ENCODE assay signal across 22 mouse cellular contexts in the genomic region with DNA sequence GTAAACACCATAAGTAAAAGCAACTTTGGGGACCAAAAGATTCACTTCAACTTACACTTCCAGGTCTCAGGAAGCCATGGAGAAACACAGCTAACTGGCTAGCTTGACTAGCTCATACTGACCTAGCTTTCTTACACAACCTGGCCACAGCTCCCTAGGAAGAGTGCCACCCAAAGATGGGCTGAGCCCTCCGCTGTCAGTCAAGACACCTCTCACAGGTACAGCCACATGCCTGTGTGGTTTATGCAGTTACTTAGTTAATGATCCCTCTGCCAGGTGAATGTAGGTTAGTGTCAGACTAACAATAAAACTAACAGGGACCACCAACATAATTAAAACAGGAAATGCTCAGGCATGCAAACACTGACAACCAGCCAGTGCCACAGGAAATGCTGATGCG.
A peak's percentile ranks its signal among the peaks of the same experiment; 100 is the strongest.
DNase-seq lines count a peak whose midpoint lies in the region; ATAC-seq lines count a peak whose summit lies in the region.
"Had no signal": no experiment of that assay in that cellular context is flagged by ENCODE, and none has a peak within 500 bp of the region (broad histone marks: within the 10 kb centered on the region; RNA-seq: fewer than 3 reads in every experiment).

No protein-coding gene starts in this region.

- peak; percentile 19 for DNase-seq in kidney, adult 8-10 months
- DNase-seq in midbrain, embryonic 14.5 days: no peak
- no peak for DNase-seq in embryonic facial prominence, embryonic 10.5 days (ENCODE audit: low spot score)
- DNase-seq in left cerebral cortex, postnatal 36 days (ENCODE audit: low spot score in 2 of 2): no peak
- DNase-seq: cerebellum, adult 18-20 months; cerebellum, postnatal 25 days; embryo, embryonic 11 days; forebrain, postnatal 0 days; left cerebral cortex, postnatal 4 days; liver; right cerebral cortex, postnatal 25 days; thymus, postnatal 36 days had no signal

- intact Hi-C loops in left cerebral cortex, postnatal 36 days (cut with DNase I): no loop called here

- H3K27ac ChIP-seq in kidney, embryonic 16.5 days (ENCODE audit: low read length): no peak overlapping the region
- 0 out of 2 replicates have a peak overlapping the region, but pooled peaks have one; percentile 15 for H3K27ac ChIP-seq in midbrain, embryonic 15.5 days
- no peak overlapping the region for H3K27ac ChIP-seq in midbrain, embryonic 14.5 days (replicated peaks; ENCODE audit: low read depth, low read length)
- H3K27ac ChIP-seq in embryonic facial prominence, embryonic 10.5 days (replicated peaks): no peak overlapping the region
- H3K27ac ChIP-seq: embryonic facial prominence, embryonic 15.5 days; heart, embryonic 10.5 days; hindbrain, embryonic 10.5 days; macrophage; midbrain, embryonic 12.5 days had no signal

- peaks cover 6% of the 10 kb centered on the region for H3K4me1 ChIP-seq in kidney, embryonic 16.5 days (ENCODE audit: insufficient read depth, low read length)
- H3K4me1 ChIP-seq in midbrain, embryonic 15.5 days: no peaks in the 10 kb centered on the region
- H3K4me1 ChIP-seq in midbrain, embryonic 14.5 days (ENCODE audit: control insufficient read depth, insufficient read depth, low read length): no peaks in the 10 kb centered on the region
- H3K4me1 ChIP-seq in embryonic facial prominence, embryonic 10.5 days: no peaks in the 10 kb centered on the region
- H3K4me1 ChIP-seq: embryonic facial prominence, embryonic 15.5 days; heart, embryonic 10.5 days; hindbrain, embryonic 10.5 days; midbrain, embryonic 12.5 days had no signal

- ATAC-seq in kidney, embryonic 16.5 days (ENCODE audit: low FRiP score, low TSS enrichment): no peak; the same call in 1 of the 2 replicates
- no peak for ATAC-seq in midbrain, embryonic 15.5 days (replicated peaks)
- ATAC-seq in midbrain, embryonic 14.5 days (ENCODE audit: low FRiP score, low TSS enrichment): no peak
- peak; percentile 42 for ATAC-seq in CD4-positive, CD25-positive, alpha-beta regulatory T cell, adult 4 months
- peak; percentile 33; the same call in 1 of the 2 replicates for ATAC-seq in megakaryocyte, adult 5-6 weeks (ENCODE audit: poor library complexity, severe bottlenecking)
- ATAC-seq: forebrain, postnatal 0 days had no signal

- H3K27me3 ChIP-seq in kidney, embryonic 16.5 days (ENCODE audit: insufficient read depth, low read length): no peaks in the 10 kb centered on the region
- no peaks in the 10 kb centered on the region for H3K27me3 ChIP-seq in midbrain, embryonic 15.5 days (replicated peaks)
- H3K27me3 ChIP-seq in midbrain, embryonic 14.5 days (ENCODE audit: control insufficient read depth, insufficient read depth, low read length): no peaks in the 10 kb centered on the region
- H3K27me3 ChIP-seq in embryonic facial prominence, embryonic 10.5 days (replicated peaks; ENCODE audit: low read depth, poor library complexity, severe bottlenecking): no peaks in the 10 kb centered on the region
- H3K27me3 ChIP-seq: embryonic facial prominence, embryonic 15.5 days; midbrain, embryonic 12.5 days; Patski had no signal

- peaks cover 4% of the 10 kb centered on the region; the same call in 1 of the 2 replicates for H3K36me3 ChIP-seq in kidney, embryonic 16.5 days (ENCODE audit: insufficient read depth, low read length)
- H3K36me3 ChIP-seq in midbrain, embryonic 15.5 days (replicated peaks): 0 out of 2 replicates have a peak, but pooled peaks cover 4% of the 10 kb centered on the region
- H3K36me3 ChIP-seq in midbrain, embryonic 14.5 days (ENCODE audit: control insufficient read depth, insufficient read depth, low read length): peaks cover 14% of the 10 kb centered on the region
- peaks cover 22% of the 10 kb centered on the region for H3K36me3 ChIP-seq in embryonic facial prominence, embryonic 10.5 days (replicated peaks)

- no peak overlapping the region for H3K4me3 ChIP-seq in kidney, embryonic 16.5 days (ENCODE audit: low read length)
- H3K4me3 ChIP-seq in midbrain, embryonic 15.5 days: no peak overlapping the region
- no peak overlapping the region for H3K4me3 ChIP-seq in midbrain, embryonic 14.5 days (replicated peaks; ENCODE audit: low read depth, low read length)
- no peak overlapping the region for H3K4me3 ChIP-seq in embryonic facial prominence, embryonic 10.5 days
- H3K4me3 ChIP-seq: embryonic facial prominence, embryonic 15.5 days; heart, embryonic 10.5 days; hindbrain, embryonic 10.5 days; midbrain, embryonic 12.5 days had no signal

- 78% methylated on average over 2 of the region's 2 CpGs for WGBS in kidney, embryonic 16.5 days
- WGBS in midbrain, embryonic 15.5 days: 86% methylated on average over 2 of the region's 2 CpGs
- WGBS in midbrain, embryonic 14.5 days: 93% methylated on average over 2 of the region's 2 CpGs
- WGBS in embryonic facial prominence, embryonic 10.5 days: 82% methylated on average over 2 of the region's 2 CpGs

- H3K4me2 ChIP-seq in kidney, embryonic 16.5 days (replicated peaks; ENCODE audit: low read depth, low read length): no peak overlapping the region
- no peak overlapping the region for H3K4me2 ChIP-seq in midbrain, embryonic 15.5 days
- H3K4me2 ChIP-seq in midbrain, embryonic 14.5 days (ENCODE audit: low read length): no peak overlapping the region
- H3K4me2 ChIP-seq: embryonic facial prominence, embryonic 15.5 days; midbrain, embryonic 12.5 days had no signal

- no peak overlapping the region for H3K9ac ChIP-seq in kidney, embryonic 16.5 days (replicated peaks; ENCODE audit: low read length)
- no peak overlapping the region for H3K9ac ChIP-seq in midbrain, embryonic 15.5 days
- H3K9ac ChIP-seq in midbrain, embryonic 14.5 days (replicated peaks; ENCODE audit: low read length): no peak overlapping the region
- H3K9ac ChIP-seq: embryonic facial prominence, embryonic 15.5 days; forebrain, postnatal 0 days; midbrain, embryonic 12.5 days had no signal

- no peaks in the 10 kb centered on the region for H3K9me3 ChIP-seq in kidney, embryonic 16.5 days (ENCODE audit: low read length)
- no peaks in the 10 kb centered on the region for H3K9me3 ChIP-seq in midbrain, embryonic 15.5 days
- H3K9me3 ChIP-seq in midbrain, embryonic 14.5 days (ENCODE audit: control insufficient read depth, low read length): no peaks in the 10 kb centered on the region
- no peaks in the 10 kb centered on the region for H3K9me3 ChIP-seq in embryonic facial prominence, embryonic 10.5 days
- H3K9me3 ChIP-seq: embryonic facial prominence, embryonic 15.5 days; heart, embryonic 10.5 days; hindbrain, embryonic 10.5 days; midbrain, embryonic 12.5 days had no signal

Comparison
In these comparisons a context has a peak if more than half of its experiments do, and no peak if none do; other contexts are left out.
1. DNase-seq: peak in kidney, adult 8-10 months (2 of 2); none in midbrain, embryonic 14.5 days (single experiment), embryonic facial prominence, embryonic 10.5 days (single experiment) and left cerebral cortex, postnatal 36 days (0 of 2).
2. ATAC-seq: peak in CD4-positive, CD25-positive, alpha-beta regulatory T cell, adult 4 months (single experiment) and megakaryocyte, adult 5-6 weeks (single experiment); none in kidney, embryonic 16.5 days (single experiment), midbrain, embryonic 15.5 days (single experiment) and midbrain, embryonic 14.5 days (single experiment).